Mouse (Mus musculus) megakaryocyte, embryonic 14.5 days (primary cell): ENCODE measurements around the gene C1qtnf7. TPM values are rescaled to one million over a fixed set of nuclear protein-coding genes. Genes with fewer than 3 reads are reported as not detected.

Source experiments
- H3K27me3 ChIP-seq: replicated peaks from 2 replicates; pipeline ENCODE3; 2012; ENCODE audit warnings: inconsistent platforms
- H3K36me3 ChIP-seq: replicated peaks from 2 replicates; pipeline ENCODE3; 2012; ENCODE audit warnings: low read length, inconsistent platforms, mixed read lengths
- H3K4me1 ChIP-seq: 2 replicates; pipeline ENCODE4 v1.6.1; 2012; ENCODE audit warnings: inconsistent platforms
- H3K4me3 ChIP-seq: replicated peaks from 2 replicates; pipeline ENCODE3; 2012; ENCODE audit warnings: moderate library complexity, mild to moderate bottlenecking, inconsistent platforms
- H3K9me3 ChIP-seq: 2 replicates; pipeline ENCODE4 v1.6.1; 2012; ENCODE audit warnings: inconsistent platforms
- FLI1 ChIP-seq: IDR thresholded peaks from 2 replicates; pipeline ENCODE4 v1.6.1; 2012; ENCODE audit warnings: low read length, inconsistent platforms, mixed read lengths
- GATA1 ChIP-seq: IDR thresholded peaks from 3 replicates; pipeline ENCODE4 v1.6.1; 2012; ENCODE audit warnings: mixed read lengths, low read length, inconsistent platforms, borderline replicate concordance
- polyA plus RNA-seq: library from polyadenylated mRNA; stranded (reverse); fragments of >175 nt; gene quantifications from 2 replicates; pipeline ENCODE4 v1.2.3, GENCODE M21; 2012; ENCODE audit warnings: low replicate concordance; ENCODE audit not compliant: insufficient read depth

The C1qtnf7 gene
- polyA plus RNA-seq, 1 experiment = not detected

GRCm38 (mm10) chr5:43557436-43557835 lies 42.1 kb downstream of the C1qtnf7 start:
- Histone ChIP-seq H3K27me3 (no peaks in the 10 kb centered on the region), H3K4me1 (no peaks in the 10 kb centered on the region), H3K4me3 (no peak overlapping the region), H3K9me3 (no peaks in the 10 kb centered on the region), H3K36me3 (no peaks in the 10 kb centered on the region)
- no peak for TF ChIP-seq FLI1
- TF ChIP-seq GATA1 = no peak

- Histone ChIP-seq H3K27me3 (no peaks in the 10 kb centered on the region), H3K36me3 (no peaks in the 10 kb centered on the region), H3K9me3 (no peaks in the 10 kb centered on the region), H3K4me3 (no peak overlapping the region), H3K4me1 (no peaks in the 10 kb centered on the region)
- TF ChIP-seq GATA1 = no peak
- TF ChIP-seq FLI1 = no peak
Measured at GRCm38 (mm10) chr5:43561639-43562252, 46.4 kb downstream of the C1qtnf7 start.

GRCm38 (mm10) chr5:43569720-43570359 lies 54.5 kb downstream of the C1qtnf7 start:
- Histone ChIP-seq H3K4me3 (no peak overlapping the region), H3K9me3 (no peaks in the 10 kb centered on the region), H3K4me1 (peaks cover 3% of the 10 kb centered on the region; the same call in 1 of the 2 replicates), H3K27me3 (no peaks in the 10 kb centered on the region), H3K36me3 (no peaks in the 10 kb centered on the region)
- TF ChIP-seq GATA1 (no peak), FLI1 (no peak)

- Histone ChIP-seq H3K9me3 (no peaks in the 10 kb centered on the region), H3K4me1 (no peaks in the 10 kb centered on the region), H3K36me3 (no peaks in the 10 kb centered on the region), H3K27me3 (no peaks in the 10 kb centered on the region), H3K4me3 (no peak overlapping the region)
- no peak for TF ChIP-seq GATA1
- no peak for TF ChIP-seq FLI1
Measured at GRCm38 (mm10) chr5:43582876-43583275, 67.5 kb downstream of the C1qtnf7 start.

- H3K36me3 ChIP-seq = no peaks in the 10 kb centered on the region
- TF ChIP-seq FLI1 (no peak), GATA1 (no peak)
- H3K9me3 ChIP-seq = no peaks in the 10 kb centered on the region
- H3K27me3 ChIP-seq = no peaks in the 10 kb centered on the region
- H3K4me1 ChIP-seq = no peaks in the 10 kb centered on the region
- H3K4me3 ChIP-seq = no peak overlapping the region
Measured at GRCm38 (mm10) chr5:43583326-43584120, 68.2 kb downstream of the C1qtnf7 start.

GRCm38 (mm10) chr5:43584464-43584863 lies 69.1 kb downstream of the C1qtnf7 start:
- Histone ChIP-seq H3K27me3 (no peaks in the 10 kb centered on the region), H3K4me1 (no peaks in the 10 kb centered on the region), H3K36me3 (no peaks in the 10 kb centered on the region), H3K9me3 (no peaks in the 10 kb centered on the region), H3K4me3 (no peak overlapping the region)
- TF ChIP-seq FLI1 (no peak), GATA1 (no peak)

- no peak overlapping the region for H3K4me3 ChIP-seq
- H3K27me3 ChIP-seq = no peaks in the 10 kb centered on the region
- no peaks in the 10 kb centered on the region for H3K4me1 ChIP-seq
- H3K9me3 ChIP-seq = no peaks in the 10 kb centered on the region
- H3K36me3 ChIP-seq = no peaks in the 10 kb centered on the region
- no peak for TF ChIP-seq GATA1
- no peak for TF ChIP-seq FLI1
Measured at GRCm38 (mm10) chr5:43585406-43586245, 70.3 kb downstream of the C1qtnf7 start.

GRCm38 (mm10) chr5:43588791-43589439 lies 73.6 kb downstream of the C1qtnf7 start:
- TF ChIP-seq GATA1 (no peak), FLI1 (no peak)
- Histone ChIP-seq H3K36me3 (no peaks in the 10 kb centered on the region), H3K4me1 (no peaks in the 10 kb centered on the region), H3K9me3 (no peaks in the 10 kb centered on the region), H3K4me3 (no peak overlapping the region), H3K27me3 (no peaks in the 10 kb centered on the region)

GRCm38 (mm10) chr5:43589440-43589830 lies 74.1 kb downstream of the C1qtnf7 start:
- no peak overlapping the region for H3K4me3 ChIP-seq
- TF ChIP-seq FLI1 = no peak
- TF ChIP-seq GATA1 = no peak
- H3K9me3 ChIP-seq = no peaks in the 10 kb centered on the region
- no peaks in the 10 kb centered on the region for H3K4me1 ChIP-seq
- no peaks in the 10 kb centered on the region for H3K36me3 ChIP-seq
- H3K27me3 ChIP-seq = no peaks in the 10 kb centered on the region
